Mouse (Mus musculus) neural tube, embryonic 12.5 days (tissue): ENCODE data around the gene Hoxd9. TPM values are rescaled to one million over a fixed set of nuclear protein-coding genes. Genes with fewer than 3 reads are reported as not detected.

Experiments
- ATAC-seq: fragments of 200-750 bp; cut with Nextera tagmentation; 2 replicates; pipeline ENCODE4 v1.8.0; 2017; ENCODE audit warnings: low read depth, mild to moderate bottlenecking, moderate TSS enrichment, moderate library complexity; ENCODE audit not compliant: low FRiP score
- H3K27ac ChIP-seq: fragments of 300-500 bp; sonication (generic); 2 replicates; pipeline ENCODE4 v1.5.1; 2016
- H3K27me3 ChIP-seq: fragments of 300-500 bp; sonication (generic); replicated peaks from 2 replicates; pipeline ENCODE4 v1.6.1; 2016; ENCODE audit warnings: mild to moderate bottlenecking
- H3K36me3 ChIP-seq: fragments of 300-500 bp; sonication (generic); 2 replicates; pipeline ENCODE4 v1.6.1; 2016; ENCODE audit warnings: mild to moderate bottlenecking
- H3K4me1 ChIP-seq: fragments of 300-500 bp; sonication (generic); 2 replicates; pipeline ENCODE4 v1.6.1; 2016
- H3K4me2 ChIP-seq: fragments of 300-500 bp; sonication (generic); replicated peaks from 2 replicates; pipeline ENCODE4 v1.6.1; 2016; ENCODE audit warnings: mild to moderate bottlenecking
- H3K4me3 ChIP-seq: fragments of 300-500 bp; sonication (generic); 2 replicates; pipeline ENCODE4 v1.5.1; 2016
- H3K9ac ChIP-seq: fragments of 300-500 bp; sonication (generic); 2 replicates; pipeline ENCODE4 v1.6.1; 2016; ENCODE audit warnings: mild to moderate bottlenecking
- H3K9me3 ChIP-seq: fragments of 300-500 bp; sonication (generic); 2 replicates; pipeline ENCODE4 v1.6.1; 2016; ENCODE audit warnings: mild to moderate bottlenecking
- WGBS: fragments of 180-500 bp; shearing (Covaris S2); methylation state at CpG from one replicate; pipeline ENCODE4 v1.1.7; 2016; 5-methylcytosine and 5-hydroxymethylcytosine counted together
- polyA plus RNA-seq: library from polyadenylated mRNA; unstranded; fragments of >200 nt; fragmentation: Nextera tagmentation; extraction: Ambion mirVana; gene quantifications from 2 replicates; pipeline ENCODE4 v1.2.1, GENCODE M21; 2016

The Hoxd9 gene
- polyA plus RNA-seq, 1 experiment from 2014 or later, result 34.4 TPM

GRCm38 (mm10) chr2:74736688-74737577 lies 39.4 kb downstream of the Hoxd9 start:
- Histone ChIP-seq H3K36me3 (peaks cover 16% of the 10 kb centered on the region), H3K27ac (peak overlapping the region; percentile 99), H3K27me3 (no peaks in the 10 kb centered on the region), H3K9ac (peak overlapping the region; percentile 92), H3K9me3 (no peaks in the 10 kb centered on the region), H3K4me3 (peak overlapping the region; percentile 47), H3K4me2 (peak overlapping the region; percentile 96), H3K4me1 (peaks cover 93% of the 10 kb centered on the region)
- ATAC-seq, result no peak
- WGBS, result 3% methylated on average over 15 of the region's 15 CpGs

GRCm38 (mm10) chr2:74737578-74738070 lies 40.1 kb downstream of the Hoxd9 start:
- H3K4me2 ChIP-seq, result peak overlapping the region; percentile 96
- peak overlapping the region; percentile 92 for H3K9ac ChIP-seq
- peak overlapping the region; percentile 99 for H3K27ac ChIP-seq
- H3K9me3 ChIP-seq, result no peaks in the 10 kb centered on the region
- 9% methylated on average over 7 of the region's 7 CpGs for WGBS
- peaks cover 87% of the 10 kb centered on the region for H3K4me1 ChIP-seq
- H3K36me3 ChIP-seq, result peaks cover 13% of the 10 kb centered on the region; the same call in 1 of the 2 replicates
- no peak for ATAC-seq
- peak overlapping the region; percentile 47 for H3K4me3 ChIP-seq
- no peaks in the 10 kb centered on the region for H3K27me3 ChIP-seq

- Histone ChIP-seq H3K4me2 (peak overlapping the region; percentile 96), H3K4me1 (peaks cover 83% of the 10 kb centered on the region), H3K27ac (peak overlapping the region; percentile 99), H3K27me3 (no peaks in the 10 kb centered on the region), H3K9me3 (no peaks in the 10 kb centered on the region), H3K36me3 (peaks cover 13% of the 10 kb centered on the region; the same call in 1 of the 2 replicates), H3K9ac (peak overlapping the region; percentile 92), H3K4me3 (peak overlapping the region; percentile 47)
- no peak; the same call in 1 of the 2 replicates for ATAC-seq
- under 1% methylated on average over 20 of the region's 20 CpGs for WGBS
Observed at GRCm38 (mm10) chr2:74738623-74739475, 41.3 kb downstream of the Hoxd9 start.

- Histone ChIP-seq H3K27ac (peak overlapping the region; percentile 99), H3K4me1 (peaks cover 83% of the 10 kb centered on the region), H3K4me3 (peak overlapping the region; percentile 47), H3K9me3 (no peaks in the 10 kb centered on the region), H3K27me3 (no peaks in the 10 kb centered on the region), H3K9ac (peak overlapping the region; percentile 92), H3K4me2 (peak overlapping the region; percentile 96), H3K36me3 (peaks cover 19% of the 10 kb centered on the region; the same call in 1 of the 2 replicates)
- 1% methylated on average over 2 of the region's 2 CpGs for WGBS
- ATAC-seq, result no peak
Observed at GRCm38 (mm10) chr2:74739476-74739800, 41.9 kb downstream of the Hoxd9 start.

- Histone ChIP-seq H3K4me3 (peak overlapping the region; percentile 47), H3K4me1 (peaks cover 84% of the 10 kb centered on the region), H3K4me2 (peak overlapping the region; percentile 96)
Observed at GRCm38 (mm10) chr2:74739869-74740268, 42.3 kb downstream of the Hoxd9 start.

GRCm38 (mm10) chr2:74740311-74741091 lies 43.0 kb downstream of the Hoxd9 start:
- ATAC-seq, result peak; percentile 48
- Histone ChIP-seq H3K4me3 (peak overlapping the region; percentile 47), H3K27ac (peak overlapping the region; percentile 99), H3K4me2 (peak overlapping the region; percentile 96), H3K36me3 (peaks cover 21% of the 10 kb centered on the region; the same call in 1 of the 2 replicates), H3K4me1 (peaks cover 84% of the 10 kb centered on the region), H3K27me3 (no peaks in the 10 kb centered on the region), H3K9me3 (no peaks in the 10 kb centered on the region), H3K9ac (peak overlapping the region; percentile 92)
- under 1% methylated on average over 43 of the region's 43 CpGs for WGBS

More at GRCm38 (mm10) chr2:74739869-74740268, 42.3 kb downstream of the Hoxd9 start:
- peak overlapping the region; percentile 99 for H3K27ac ChIP-seq
- ATAC-seq, result 0 out of 2 replicates have a peak, but pooled peaks have one; percentile 5
- WGBS, result 2% methylated on average over 14 of the region's 14 CpGs
- no peaks in the 10 kb centered on the region for H3K27me3 ChIP-seq
- peaks cover 21% of the 10 kb centered on the region; the same call in 1 of the 2 replicates for H3K36me3 ChIP-seq
- H3K9ac ChIP-seq, result peak overlapping the region; percentile 92
- H3K9me3 ChIP-seq, result no peaks in the 10 kb centered on the region

GRCm38 (mm10) chr2:74741252-74741978 lies 43.9 kb downstream of the Hoxd9 start:
- Histone ChIP-seq H3K4me1 (peaks cover 84% of the 10 kb centered on the region), H3K4me3 (peak overlapping the region; percentile 47; the same call in 1 of the 2 replicates), H3K27me3 (no peaks in the 10 kb centered on the region), H3K36me3 (peaks cover 15% of the 10 kb centered on the region), H3K9me3 (no peaks in the 10 kb centered on the region), H3K4me2 (peak overlapping the region; percentile 96), H3K27ac (peak overlapping the region; percentile 99), H3K9ac (peak overlapping the region; percentile 92; the same call in 1 of the 2 replicates)
- 0 out of 2 replicates have a peak, but pooled peaks have one; percentile 0 for ATAC-seq
- 15% methylated on average over 2 of the region's 3 CpGs for WGBS

GRCm38 (mm10) chr2:74741979-74742277 lies 44.4 kb downstream of the Hoxd9 start:
- no peak overlapping the region for H3K4me3 ChIP-seq
- H3K36me3 ChIP-seq, result peaks cover 17% of the 10 kb centered on the region
- no peaks in the 10 kb centered on the region for H3K27me3 ChIP-seq
- H3K9me3 ChIP-seq, result no peaks in the 10 kb centered on the region
- H3K4me1 ChIP-seq, result peaks cover 85% of the 10 kb centered on the region
- H3K4me2 ChIP-seq, result peak overlapping the region; percentile 96; the same call in 1 of the 2 replicates
- H3K9ac ChIP-seq, result no peak overlapping the region
- no peak for ATAC-seq
- H3K27ac ChIP-seq, result peak overlapping the region; percentile 99

- H3K4me2 ChIP-seq, result peak overlapping the region; percentile 74
- peaks cover 82% of the 10 kb centered on the region for H3K4me1 ChIP-seq
- ATAC-seq, result peak; percentile 14; the same call in 1 of the 2 replicates
- 3% methylated on average over 6 of the region's 6 CpGs for WGBS
- peak overlapping the region; percentile 96 for H3K27ac ChIP-seq
- H3K9me3 ChIP-seq, result no peaks in the 10 kb centered on the region
- H3K4me3 ChIP-seq, result peak overlapping the region; percentile 52
- peaks cover 20% of the 10 kb centered on the region for H3K36me3 ChIP-seq
- no peaks in the 10 kb centered on the region for H3K27me3 ChIP-seq
- H3K9ac ChIP-seq, result peak overlapping the region; percentile 94
Observed at GRCm38 (mm10) chr2:74745540-74746297, 48.2 kb downstream of the Hoxd9 start.

GRCm38 (mm10) chr2:74746298-74746921 lies 48.9 kb downstream of the Hoxd9 start:
- peak overlapping the region; percentile 74 for H3K4me2 ChIP-seq

More at GRCm38 (mm10) chr2:74746298-74746921, 48.9 kb downstream of the Hoxd9 start:
- Histone ChIP-seq H3K4me1 (peaks cover 79% of the 10 kb centered on the region), H3K4me3 (peak overlapping the region; percentile 52), H3K27me3 (no peaks in the 10 kb centered on the region), H3K27ac (peak overlapping the region; percentile 96), H3K9me3 (no peaks in the 10 kb centered on the region), H3K36me3 (peaks cover 20% of the 10 kb centered on the region), H3K9ac (peak overlapping the region; percentile 94)
- ATAC-seq, result no peak
- WGBS, result 2% methylated on average over 58 of the region's 58 CpGs
